Mouse (Mus musculus): ENCODE results near the gene Mettl8. TPM values are rescaled to one million over a fixed set of nuclear protein-coding genes. Genes with fewer than 3 reads are reported as not detected.

The Mettl8 gene
- polyA plus RNA-seq, 1 experiment from 2014 or later, result 13.4 TPM

DNA sequence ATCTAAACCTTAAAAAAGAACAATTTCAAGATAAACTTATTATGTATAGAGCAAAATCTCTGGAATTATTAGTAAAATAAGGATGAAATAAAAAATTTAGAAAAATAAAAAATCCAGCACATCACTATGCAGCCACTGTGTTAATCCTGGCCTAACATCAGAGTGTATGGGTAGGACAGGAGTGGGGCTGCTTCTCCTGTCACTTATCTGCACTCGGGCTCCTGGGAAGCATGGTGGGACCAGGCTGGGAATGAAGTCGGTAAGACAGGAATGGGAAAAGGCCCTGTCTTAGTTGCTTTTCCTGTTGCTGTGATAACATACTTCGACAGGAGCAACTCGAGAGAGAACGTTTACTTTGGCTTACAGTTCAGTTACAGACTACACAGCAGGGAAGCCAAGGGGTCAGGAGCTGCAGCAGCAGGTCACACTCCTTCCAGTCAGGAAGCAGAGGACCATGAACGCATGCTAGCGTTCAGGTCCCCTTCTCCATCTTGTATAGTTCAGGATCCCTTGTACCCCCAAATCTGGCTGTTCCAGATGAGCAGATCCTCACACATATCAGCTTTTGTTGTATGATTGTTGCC lies 85.1 kb downstream of the Mettl8 start:
- no peak overlapping the region for H3K27ac ChIP-seq
- no peaks in the 10 kb centered on the region for H3K4me1 ChIP-seq
- no peaks in the 10 kb centered on the region for H3K9me3 ChIP-seq (replicated peaks)
- WGBS (ENCODE audit: insufficient replicate concordance), result 56% methylated on average over 7 of the region's 7 CpGs
- ATAC-seq, result no peak
- H3K4me3 ChIP-seq, result no peak overlapping the region
- H3K36me3 ChIP-seq, result peaks cover 8% of the 10 kb centered on the region
- H3K9ac ChIP-seq, result no peak overlapping the region
- H3K4me2 ChIP-seq, result no peak overlapping the region
- no peaks in the 10 kb centered on the region for H3K27me3 ChIP-seq (replicated peaks)

DNA sequence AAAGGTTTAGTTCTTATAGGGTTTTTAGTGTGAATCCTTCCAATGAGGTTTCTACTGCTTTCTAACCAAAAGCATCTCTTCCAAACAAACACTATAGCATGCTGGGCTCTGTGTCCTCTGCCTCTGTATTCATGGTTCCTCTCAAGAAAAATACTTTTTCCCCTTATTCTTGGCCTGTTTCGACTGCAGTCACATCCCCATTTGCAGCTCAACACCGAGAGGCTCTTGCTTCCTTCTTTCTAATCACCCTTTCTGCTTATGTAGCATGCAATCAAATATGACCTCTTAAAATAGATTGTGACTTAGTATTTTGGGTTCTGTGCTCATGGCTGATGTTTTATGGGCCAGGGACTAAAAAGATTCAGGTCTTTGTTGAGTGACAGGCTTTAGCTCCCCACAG lies 87.1 kb downstream of the Mettl8 start:
- ATAC-seq, result no peak
- Histone ChIP-seq H3K27ac (no peak overlapping the region), H3K4me1 (no peaks in the 10 kb centered on the region), H3K4me2 (no peak overlapping the region), H3K4me3 (no peak overlapping the region), H3K9ac (no peak overlapping the region), H3K27me3 (replicated peaks) (no peaks in the 10 kb centered on the region), H3K9me3 (replicated peaks) (no peaks in the 10 kb centered on the region), H3K36me3 (peaks cover 20% of the 10 kb centered on the region)
- 69% methylated on average over 2 of the region's 2 CpGs for WGBS (ENCODE audit: insufficient replicate concordance)

- Histone ChIP-seq H3K36me3 (peaks cover 20% of the 10 kb centered on the region), H3K4me3 (no peak overlapping the region), H3K9me3 (replicated peaks) (no peaks in the 10 kb centered on the region), H3K9ac (no peak overlapping the region), H3K27ac (no peak overlapping the region), H3K27me3 (replicated peaks) (no peaks in the 10 kb centered on the region), H3K4me2 (no peak overlapping the region), H3K4me1 (no peaks in the 10 kb centered on the region)
- 19% methylated on average over 1 of the region's 1 CpGs for WGBS (ENCODE audit: insufficient replicate concordance)
- no peak for ATAC-seq
Measured at GRCm38 (mm10) chr2:70967216-70967615, 88.2 kb downstream of the Mettl8 start.

- no peaks in the 10 kb centered on the region for H3K9me3 ChIP-seq (replicated peaks)
- H3K9ac ChIP-seq, result no peak overlapping the region
- ATAC-seq, result no peak
- H3K27me3 ChIP-seq (replicated peaks), result no peaks in the 10 kb centered on the region
- H3K4me1 ChIP-seq, result no peaks in the 10 kb centered on the region
- H3K36me3 ChIP-seq, result peaks cover 20% of the 10 kb centered on the region
- 44% methylated on average over 2 of the region's 2 CpGs for WGBS (ENCODE audit: insufficient replicate concordance)
- no peak overlapping the region for H3K4me2 ChIP-seq
- no peak overlapping the region for H3K4me3 ChIP-seq
- no peak overlapping the region for H3K27ac ChIP-seq
Measured at GRCm38 (mm10) chr2:70964809-70965208, 90.6 kb downstream of the Mettl8 start.

DNA sequence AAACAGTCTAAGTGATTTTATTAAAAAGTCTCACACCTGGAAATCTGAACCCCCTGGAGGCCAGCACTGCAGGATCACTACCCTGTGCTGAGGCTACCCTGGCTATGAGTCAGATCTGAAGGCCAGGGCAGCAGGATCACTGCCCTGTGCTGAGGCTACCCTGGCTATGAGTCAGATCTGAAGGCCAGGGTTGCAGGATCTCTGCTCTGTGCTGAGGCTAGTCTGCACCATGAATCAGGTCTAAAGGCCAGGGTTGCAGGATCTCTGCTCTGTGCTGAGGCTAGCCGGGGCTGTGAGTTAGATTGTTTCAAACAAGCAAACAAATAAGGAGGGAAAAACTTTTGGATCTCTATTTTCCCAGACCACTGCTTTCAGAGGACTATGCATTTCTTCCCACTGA lies 92.5 kb downstream of the Mettl8 start:
- WGBS (ENCODE audit: insufficient replicate concordance), result 62% methylated on average over 1 of the region's 1 CpGs
- 0 out of 2 replicates have a peak, but pooled peaks have one; percentile 27 for ATAC-seq

GRCm38 (mm10) chr2:70961086-70961941 lies 94.1 kb downstream of the Mettl8 start:
- H3K9me3 ChIP-seq (replicated peaks), result no peaks in the 10 kb centered on the region
- no peak for ATAC-seq
- 69% methylated on average over 6 of the region's 6 CpGs for WGBS (ENCODE audit: insufficient replicate concordance)
- no peak overlapping the region for H3K27ac ChIP-seq
- H3K27me3 ChIP-seq (replicated peaks), result no peaks in the 10 kb centered on the region
- H3K4me1 ChIP-seq, result no peaks in the 10 kb centered on the region
- H3K4me2 ChIP-seq, result no peak overlapping the region
- peaks cover 16% of the 10 kb centered on the region for H3K36me3 ChIP-seq
- H3K4me3 ChIP-seq, result no peak overlapping the region
- H3K9ac ChIP-seq, result no peak overlapping the region

More for the DNA sequence above, 92.5 kb downstream of the Mettl8 start:
- Histone ChIP-seq H3K4me3 (no peak overlapping the region), H3K9ac (no peak overlapping the region), H3K27ac (no peak overlapping the region), H3K27me3 (replicated peaks) (no peaks in the 10 kb centered on the region), H3K4me1 (no peaks in the 10 kb centered on the region), H3K4me2 (no peak overlapping the region), H3K9me3 (replicated peaks) (no peaks in the 10 kb centered on the region), H3K36me3 (peaks cover 20% of the 10 kb centered on the region)

GRCm38 (mm10) chr2:70960090-70960489 lies 95.3 kb downstream of the Mettl8 start:
- no peak for ATAC-seq
- H3K4me2 ChIP-seq, result no peak overlapping the region
- no peaks in the 10 kb centered on the region for H3K27me3 ChIP-seq (replicated peaks)
- H3K36me3 ChIP-seq, result peaks cover 10% of the 10 kb centered on the region; the same call in 1 of the 2 replicates
- no peak overlapping the region for H3K4me3 ChIP-seq
- H3K4me1 ChIP-seq, result no peaks in the 10 kb centered on the region
- H3K27ac ChIP-seq, result no peak overlapping the region
- 73% methylated on average over 6 of the region's 6 CpGs for whole genome bisulfite sequencing (ENCODE audit: insufficient replicate concordance)
- no peaks in the 10 kb centered on the region for H3K9me3 ChIP-seq (replicated peaks)
- no peak overlapping the region for H3K9ac ChIP-seq

DNA sequence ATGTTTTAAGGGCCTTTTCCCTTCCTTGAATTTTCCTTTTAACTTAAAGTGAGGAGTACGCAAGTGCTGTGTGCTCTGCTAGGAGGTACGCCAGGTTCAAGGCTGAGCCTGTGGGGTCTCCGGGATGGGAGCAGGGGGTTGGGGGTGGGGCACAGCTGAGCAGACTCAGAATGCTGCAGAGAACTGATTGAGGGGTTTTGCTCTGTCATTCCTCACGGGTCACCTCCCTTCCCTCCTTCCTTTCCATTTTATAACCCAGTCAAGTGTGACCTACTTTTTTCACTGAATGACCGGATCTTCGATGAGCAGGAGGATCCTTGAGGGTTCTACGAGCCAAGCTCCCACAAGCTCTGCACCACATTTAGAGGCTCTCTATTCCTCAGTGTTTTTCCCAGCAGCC lies 96.0 kb downstream of the Mettl8 start:
- peaks cover under 1% of the 10 kb centered on the region; the same call in 1 of the 2 replicates for H3K4me1 ChIP-seq
- no peak overlapping the region for H3K27ac ChIP-seq
- H3K27me3 ChIP-seq (replicated peaks), result no peaks in the 10 kb centered on the region
- 76% methylated on average over 7 of the region's 7 CpGs for WGBS (ENCODE audit: insufficient replicate concordance)
- H3K4me3 ChIP-seq, result no peak overlapping the region
- peaks cover 6% of the 10 kb centered on the region; the same call in 1 of the 2 replicates for H3K36me3 ChIP-seq
- no peak overlapping the region for H3K4me2 ChIP-seq
- no peaks in the 10 kb centered on the region for H3K9me3 ChIP-seq (replicated peaks)
- no peak overlapping the region for H3K9ac ChIP-seq
- ATAC-seq, result no peak

GRCm38 (mm10) chr2:70958536-70958935 lies 96.8 kb downstream of the Mettl8 start:
- H3K36me3 ChIP-seq, result no peaks in the 10 kb centered on the region
- no peaks in the 10 kb centered on the region for H3K27me3 ChIP-seq (replicated peaks)
- no peak overlapping the region for H3K4me2 ChIP-seq
- peaks cover 9% of the 10 kb centered on the region for H3K4me1 ChIP-seq
- no peak for ATAC-seq
- 54% methylated on average over 7 of the region's 7 CpGs for WGBS (ENCODE audit: insufficient replicate concordance)
- no peak overlapping the region for H3K27ac ChIP-seq
- H3K4me3 ChIP-seq, result no peak overlapping the region
- no peaks in the 10 kb centered on the region for H3K9me3 ChIP-seq (replicated peaks)
- no peak overlapping the region for H3K9ac ChIP-seq

DNA sequence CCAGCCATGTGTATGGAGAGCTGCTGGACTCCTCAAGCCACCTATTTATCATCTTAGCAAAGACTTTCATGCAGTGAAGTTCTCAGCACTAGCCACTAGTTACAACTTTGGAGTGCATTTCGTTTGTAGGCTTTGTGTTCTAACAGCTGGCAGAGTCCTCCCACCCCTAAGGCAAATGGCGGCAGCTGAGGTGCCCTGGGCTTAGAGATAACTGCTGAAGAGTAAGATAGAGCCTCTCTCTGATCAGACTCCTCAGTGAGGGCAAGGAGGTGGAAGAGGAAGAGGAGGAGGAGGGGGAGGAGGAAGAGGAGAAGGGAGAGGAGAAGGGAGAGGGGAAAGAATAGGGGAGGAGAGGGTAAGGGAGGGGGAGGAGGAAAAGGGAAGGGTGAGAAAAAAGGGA lies 101.8 kb downstream of the Mettl8 start:
- 13% methylated on average over 2 of the region's 2 CpGs for WGBS (ENCODE audit: insufficient replicate concordance)
- peak; percentile 92 for ATAC-seq
- no peak overlapping the region for H3K4me3 ChIP-seq

DNA sequence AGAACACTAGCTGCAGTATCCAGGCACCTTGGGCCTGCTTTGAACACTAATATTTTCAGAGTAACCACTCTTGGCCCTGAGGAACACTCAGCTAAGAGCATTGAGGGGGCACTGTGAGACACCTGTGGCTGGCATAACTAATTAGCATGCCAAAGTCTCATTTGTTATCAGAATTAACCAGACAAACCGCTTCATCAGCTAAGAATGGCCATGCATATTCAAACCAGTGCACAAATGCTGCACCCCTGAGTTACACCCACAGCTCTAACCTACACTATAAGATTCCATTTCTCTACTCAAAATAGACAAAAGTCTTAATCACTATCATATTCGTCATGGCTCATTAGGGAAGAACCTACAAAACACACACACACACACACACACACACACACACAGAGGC lies 103.4 kb downstream of the Mettl8 start:
- H3K9me3 ChIP-seq (replicated peaks), result no peaks in the 10 kb centered on the region
- H3K36me3 ChIP-seq, result no peaks in the 10 kb centered on the region
- H3K4me3 ChIP-seq, result no peak overlapping the region
- H3K9ac ChIP-seq, result no peak overlapping the region
- H3K4me1 ChIP-seq, result peaks cover 27% of the 10 kb centered on the region
- no peak overlapping the region for H3K4me2 ChIP-seq
- no peak for ATAC-seq
- no peak overlapping the region for H3K27ac ChIP-seq
- H3K27me3 ChIP-seq (replicated peaks), result no peaks in the 10 kb centered on the region
- WGBS (ENCODE audit: insufficient replicate concordance), result 55% methylated on average over 2 of the region's 2 CpGs

More for the DNA sequence above, 101.8 kb downstream of the Mettl8 start:
- Histone ChIP-seq H3K27me3 (replicated peaks) (no peaks in the 10 kb centered on the region), H3K4me1 (peaks cover 27% of the 10 kb centered on the region), H3K9ac (no peak overlapping the region), H3K9me3 (replicated peaks) (no peaks in the 10 kb centered on the region), H3K36me3 (no peaks in the 10 kb centered on the region), H3K27ac (peak overlapping the region; percentile 64), H3K4me2 (peak overlapping the region; percentile 34)

- no peak for ATAC-seq
- Histone ChIP-seq H3K27me3 (replicated peaks) (no peaks in the 10 kb centered on the region), H3K9me3 (replicated peaks) (no peaks in the 10 kb centered on the region), H3K36me3 (no peaks in the 10 kb centered on the region), H3K9ac (no peak overlapping the region), H3K4me1 (peaks cover 1% of the 10 kb centered on the region; the same call in 1 of the 2 replicates), H3K4me3 (no peak overlapping the region), H3K27ac (no peak overlapping the region), H3K4me2 (no peak overlapping the region)
- 67% methylated on average over 8 of the region's 8 CpGs for WGBS (ENCODE audit: insufficient replicate concordance)
Measured at GRCm38 (mm10) chr2:70944511-70945305, 110.7 kb downstream of the Mettl8 start.

Data from liver, embryonic 12.5 days (tissue).